Mouse (Mus musculus): Measurements from ENCODE around the gene Pde4c. TPM values are rescaled to one million over a fixed set of nuclear protein-coding genes. Genes with fewer than 3 reads are reported as not detected.

Pde4c gene
- polyA plus RNA-seq, 1 experiment from 2014 or later, result 0.40 TPM

GRCm38 (mm10) chr8:70787941-70788667 lies 64.6 kb downstream of the Pde4c start:
- Histone ChIP-seq H3K36me3 (peaks cover 53% of the 10 kb centered on the region), H3K9me3 (replicated peaks) (no peaks in the 10 kb centered on the region), H3K4me2 (peak overlapping the region; percentile 30), H3K9ac (replicated peaks) (no peak overlapping the region), H3K4me3 (replicated peaks) (peak overlapping the region; percentile 1; the same call in 1 of the 2 replicates), H3K27ac (replicated peaks) (no peak overlapping the region), H3K27me3 (replicated peaks) (peaks cover 7% of the 10 kb centered on the region), H3K4me1 (peaks cover 29% of the 10 kb centered on the region)
- 26% methylated on average over 30 of the region's 30 CpGs for WGBS
- ATAC-seq (ENCODE audit: low FRiP score), result no peak

GRCm38 (mm10) chr8:70789046-70789445 lies 65.5 kb downstream of the Pde4c start:
- WGBS, result 83% methylated on average over 10 of the region's 10 CpGs
- Histone ChIP-seq H3K4me1 (peaks cover 33% of the 10 kb centered on the region), H3K4me2 (no peak overlapping the region), H3K27ac (replicated peaks) (no peak overlapping the region), H3K36me3 (peaks cover 43% of the 10 kb centered on the region), H3K27me3 (replicated peaks) (peaks cover 7% of the 10 kb centered on the region), H3K4me3 (replicated peaks) (no peak overlapping the region), H3K9me3 (replicated peaks) (no peaks in the 10 kb centered on the region), H3K9ac (replicated peaks) (no peak overlapping the region)
- ATAC-seq (ENCODE audit: low FRiP score), result no peak

- WGBS, result 60% methylated on average over 8 of the region's 8 CpGs
- Histone ChIP-seq H3K4me3 (replicated peaks) (peak overlapping the region; percentile 61; the same call in 1 of the 2 replicates), H3K27me3 (replicated peaks) (peaks cover 7% of the 10 kb centered on the region), H3K9ac (replicated peaks) (peak overlapping the region; percentile 82; the same call in 1 of the 2 replicates), H3K36me3 (peaks cover 25% of the 10 kb centered on the region), H3K4me2 (peak overlapping the region; percentile 75), H3K4me1 (peaks cover 37% of the 10 kb centered on the region), H3K27ac (replicated peaks) (no peak overlapping the region), H3K9me3 (replicated peaks) (no peaks in the 10 kb centered on the region)
- no peak for ATAC-seq (ENCODE audit: low FRiP score)
Measured at GRCm38 (mm10) chr8:70790846-70791245, 67.3 kb downstream of the Pde4c start.

GRCm38 (mm10) chr8:70791294-70791701 lies 67.8 kb downstream of the Pde4c start:
- Histone ChIP-seq H3K9me3 (replicated peaks) (no peaks in the 10 kb centered on the region), H3K36me3 (peaks cover 21% of the 10 kb centered on the region), H3K27ac (replicated peaks) (0 out of 2 replicates have a peak overlapping the region, but pooled peaks have one; percentile 83), H3K27me3 (replicated peaks) (peaks cover 7% of the 10 kb centered on the region), H3K4me3 (replicated peaks) (peak overlapping the region; percentile 61), H3K4me2 (peak overlapping the region; percentile 75), H3K4me1 (peaks cover 42% of the 10 kb centered on the region), H3K9ac (replicated peaks) (peak overlapping the region; percentile 82)
- no peak for ATAC-seq (ENCODE audit: low FRiP score)
- 77% methylated on average over 7 of the region's 7 CpGs for WGBS

- Histone ChIP-seq H3K27me3 (replicated peaks) (peaks cover 7% of the 10 kb centered on the region), H3K4me2 (peak overlapping the region; percentile 75), H3K4me1 (peaks cover 48% of the 10 kb centered on the region), H3K36me3 (peaks cover 13% of the 10 kb centered on the region), H3K9me3 (replicated peaks) (no peaks in the 10 kb centered on the region), H3K27ac (replicated peaks) (peak overlapping the region; percentile 83), H3K4me3 (replicated peaks) (peak overlapping the region; percentile 61), H3K9ac (replicated peaks) (peak overlapping the region; percentile 82)
- 6% methylated on average over 58 of the region's 58 CpGs for WGBS
- peak; percentile 80 for ATAC-seq (ENCODE audit: low FRiP score)
Measured at GRCm38 (mm10) chr8:70791975-70792691, 68.6 kb downstream of the Pde4c start.

- WGBS, result under 1% methylated on average over 20 of the region's 20 CpGs
- Histone ChIP-seq H3K4me1 (peaks cover 52% of the 10 kb centered on the region), H3K27me3 (replicated peaks) (peaks cover 7% of the 10 kb centered on the region), H3K27ac (replicated peaks) (peak overlapping the region; percentile 83), H3K9ac (replicated peaks) (peak overlapping the region; percentile 82; the same call in 1 of the 2 replicates), H3K4me3 (replicated peaks) (peak overlapping the region; percentile 61), H3K9me3 (replicated peaks) (no peaks in the 10 kb centered on the region), H3K4me2 (peak overlapping the region; percentile 75), H3K36me3 (peaks cover 8% of the 10 kb centered on the region; the same call in 1 of the 2 replicates)
- ATAC-seq (ENCODE audit: low FRiP score), result peak; percentile 52
Measured at GRCm38 (mm10) chr8:70792700-70793099, 69.2 kb downstream of the Pde4c start.

- Histone ChIP-seq H3K36me3 (no peaks in the 10 kb centered on the region), H3K9ac (replicated peaks) (no peak overlapping the region), H3K4me3 (replicated peaks) (no peak overlapping the region), H3K27ac (replicated peaks) (no peak overlapping the region), H3K4me1 (peaks cover 60% of the 10 kb centered on the region), H3K9me3 (replicated peaks) (no peaks in the 10 kb centered on the region), H3K4me2 (no peak overlapping the region), H3K27me3 (replicated peaks) (peaks cover 9% of the 10 kb centered on the region)
- no peak for ATAC-seq (ENCODE audit: low FRiP score)
- WGBS, result 82% methylated on average over 2 of the region's 2 CpGs
Measured at GRCm38 (mm10) chr8:70794215-70794614, 70.7 kb downstream of the Pde4c start.

GRCm38 (mm10) chr8:70795370-70795769 lies 71.8 kb downstream of the Pde4c start:
- H3K9me3 ChIP-seq (replicated peaks), result no peaks in the 10 kb centered on the region
- peaks cover 60% of the 10 kb centered on the region for H3K4me1 ChIP-seq
- H3K27ac ChIP-seq (replicated peaks), result no peak overlapping the region
- H3K4me2 ChIP-seq, result no peak overlapping the region
- no peaks in the 10 kb centered on the region for H3K36me3 ChIP-seq
- no peak for ATAC-seq (ENCODE audit: low FRiP score)
- WGBS, result 81% methylated on average over 2 of the region's 2 CpGs
- H3K9ac ChIP-seq (replicated peaks), result no peak overlapping the region
- H3K27me3 ChIP-seq (replicated peaks), result peaks cover 19% of the 10 kb centered on the region
- H3K4me3 ChIP-seq (replicated peaks), result no peak overlapping the region

GRCm38 (mm10) chr8:70796403-70797080 lies 73.0 kb downstream of the Pde4c start:
- Histone ChIP-seq H3K4me1 (peaks cover 52% of the 10 kb centered on the region), H3K9ac (replicated peaks) (peak overlapping the region; percentile 60), H3K4me3 (replicated peaks) (peak overlapping the region; percentile 61), H3K4me2 (peak overlapping the region; percentile 93), H3K36me3 (no peaks in the 10 kb centered on the region), H3K27me3 (replicated peaks) (peaks cover 20% of the 10 kb centered on the region), H3K9me3 (replicated peaks) (no peaks in the 10 kb centered on the region), H3K27ac (replicated peaks) (peak overlapping the region; percentile 63; the same call in 1 of the 2 replicates)
- no peak for ATAC-seq (ENCODE audit: low FRiP score)
- WGBS, result 2% methylated on average over 54 of the region's 54 CpGs

- H3K36me3 ChIP-seq, result no peaks in the 10 kb centered on the region
- no peaks in the 10 kb centered on the region for H3K9me3 ChIP-seq (replicated peaks)
- WGBS, result under 1% methylated on average over 56 of the region's 57 CpGs
- ATAC-seq (ENCODE audit: low FRiP score), result peak; percentile 86
- H3K27ac ChIP-seq (replicated peaks), result peak overlapping the region; percentile 60; the same call in 1 of the 2 replicates
- peaks cover 46% of the 10 kb centered on the region for H3K4me1 ChIP-seq
- H3K27me3 ChIP-seq (replicated peaks), result peaks cover 27% of the 10 kb centered on the region
- peak overlapping the region; percentile 93 for H3K4me2 ChIP-seq
- H3K9ac ChIP-seq (replicated peaks), result peak overlapping the region; percentile 60
- H3K4me3 ChIP-seq (replicated peaks), result peak overlapping the region; percentile 61
Measured at GRCm38 (mm10) chr8:70797081-70798070, 73.9 kb downstream of the Pde4c start.
